Mouse (Mus musculus) spleen, postnatal 10 days (tissue): ENCODE measurements at regions not wholly inside any gene's neighbourhood (a gene's known extent, or its start where the extent isn't known, plus 50 kb on each side); places are given as distances from the start of the nearest gene placed in this dataset.
A peak's percentile ranks its signal among the peaks of the same experiment; 100 is the strongest.

Experiments
- DNase-seq, 2 experiments: peaks; one replicate each; pipeline ENCODE4 v3.0.0; 2021 to 2022; ENCODE audit warnings: low spot score in 2 of 2

GRCm38 (mm10) chr8:18536059-18536458 is 442.0 kb downstream of the Defb40 start:
- no peak for DNase-seq

GRCm38 (mm10) chr8:18528120-18528519 is 449.9 kb downstream of the Defb40 start:
- no peak for DNase-seq

GRCm38 (mm10) chr8:18512409-18512808 is 465.6 kb downstream of the Defb40 start:
- no peak for DNase-seq

- DNase-seq = no peak
Measured at GRCm38 (mm10) chr8:18506158-18507022, 471.7 kb downstream of the Defb40 start.

- no peak for DNase-seq
Measured at GRCm38 (mm10) chr8:18490620-18491019, 487.4 kb downstream of the Defb40 start.

- DNase-seq = no peak
Measured at GRCm38 (mm10) chr8:18480081-18480480, 498.0 kb downstream of the Defb40 start.

- no peak for DNase-seq
Measured at GRCm38 (mm10) chr8:18478166-18478565, 499.9 kb downstream of the Defb40 start.

- no peak for DNase-seq
Measured at GRCm38 (mm10) chr8:18467511-18467910, 510.5 kb downstream of the Defb40 start.

- no peak for DNase-seq
Measured at GRCm38 (mm10) chr8:18460609-18461008, 517.4 kb downstream of the Defb40 start.

- no peak for DNase-seq
Measured at GRCm38 (mm10) chr8:18457470-18457869, 520.6 kb downstream of the Defb40 start.

GRCm38 (mm10) chr8:18449015-18449414 is 529.0 kb downstream of the Defb40 start:
- no peak for DNase-seq

- no peak for DNase-seq
Measured at GRCm38 (mm10) chr8:18442212-18442611, 535.8 kb downstream of the Defb40 start.

- DNase-seq = no peak
Measured at GRCm38 (mm10) chr8:18422846-18423245, 555.2 kb downstream of the Defb40 start.

- no peak for DNase-seq
Measured at GRCm38 (mm10) chr8:18412470-18412869, 565.6 kb downstream of the Defb40 start.

- DNase-seq = no peak
Measured at GRCm38 (mm10) chr8:18406446-18406845, 571.6 kb downstream of the Defb40 start.

- DNase-seq = peak in 1 of 2 experiments; percentile 25
Measured at GRCm38 (mm10) chr8:18388353-18388752, 589.7 kb downstream of the Defb40 start.

- no peak for DNase-seq
Measured at GRCm38 (mm10) chr8:18381615-18382178, 596.4 kb downstream of the Defb40 start.

GRCm38 (mm10) chr8:18348716-18349115 is 629.3 kb downstream of the Defb40 start:
- DNase-seq = no peak

- no peak for DNase-seq
Measured at GRCm38 (mm10) chr8:18346248-18346647, 631.8 kb downstream of the Defb40 start.

- DNase-seq = peak in 1 of 2 experiments; percentile 14
Measured at GRCm38 (mm10) chr8:18345322-18345721, 632.7 kb downstream of the Defb40 start.

GRCm38 (mm10) chr8:18344838-18345237 is 633.2 kb downstream of the Defb40 start:
- DNase-seq = no peak

GRCm38 (mm10) chr8:18335576-18335975 is 642.5 kb downstream of the Defb40 start:
- DNase-seq = no peak

- DNase-seq = no peak
Measured at GRCm38 (mm10) chr8:18328521-18328920, 649.5 kb downstream of the Defb40 start.
